Mouse (Mus musculus): ENCODE measurements around the gene Snx13. TPM values are rescaled to one million over a fixed set of nuclear protein-coding genes. Genes with fewer than 3 reads are reported as not detected.

Gene Snx13
- polyA plus RNA-seq, 1 experiment from 2014 or later, result 7.9 TPM

GRCm38 (mm10) chr12:35018679-35019237 is 28.2 kb upstream of the Snx13 start:
- no peak overlapping the region for H3K4me2 ChIP-seq
- H3K4me3 ChIP-seq (replicated peaks), result no peak overlapping the region
- H3K27ac ChIP-seq, result no peak overlapping the region
- no peak for DNase-seq
- no peak for ATAC-seq (ENCODE audit: low read depth)
- H3K4me1 ChIP-seq (replicated peaks), result no peaks in the 10 kb centered on the region
- no peaks in the 10 kb centered on the region for H3K9me3 ChIP-seq (replicated peaks)
- WGBS (ENCODE audit: insufficient replicate concordance), result 35% methylated on average over 9 of the region's 9 CpGs
- H3K27me3 ChIP-seq, result no peaks in the 10 kb centered on the region
- H3K9ac ChIP-seq, result no peak overlapping the region
- H3K36me3 ChIP-seq, result no peaks in the 10 kb centered on the region

GRCm38 (mm10) chr12:35021285-35021684 is 25.7 kb upstream of the Snx13 start:
- H3K4me1 ChIP-seq (replicated peaks), result no peaks in the 10 kb centered on the region
- H3K4me3 ChIP-seq (replicated peaks), result no peak overlapping the region
- no peak for ATAC-seq (ENCODE audit: low read depth)
- H3K36me3 ChIP-seq, result no peaks in the 10 kb centered on the region
- 58% methylated on average over 9 of the region's 9 CpGs for WGBS (ENCODE audit: insufficient replicate concordance)
- H3K27me3 ChIP-seq, result no peaks in the 10 kb centered on the region
- no peaks in the 10 kb centered on the region for H3K9me3 ChIP-seq (replicated peaks)
- H3K4me2 ChIP-seq, result no peak overlapping the region
- no peak overlapping the region for H3K27ac ChIP-seq
- no peak overlapping the region for H3K9ac ChIP-seq
- DNase-seq, result no peak

DNA sequence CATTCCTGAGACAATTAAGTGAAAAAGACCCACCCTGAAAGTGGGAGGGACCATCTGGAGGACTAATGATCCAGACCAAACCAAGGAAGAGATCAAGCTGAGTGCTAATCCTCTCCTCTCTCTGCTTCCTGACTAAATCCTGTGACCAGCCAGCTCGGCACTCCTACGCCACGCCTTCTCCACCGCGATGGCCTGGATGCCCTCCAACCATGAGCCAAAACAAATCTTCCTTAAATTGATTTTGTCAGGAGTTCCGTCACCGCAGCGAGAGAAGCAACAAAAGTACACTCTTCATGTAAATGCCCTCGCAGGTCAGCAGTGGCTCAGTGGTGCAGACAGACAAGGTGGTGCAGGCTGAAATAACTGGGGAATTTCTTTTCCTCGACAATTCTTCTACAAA is 24.9 kb upstream of the Snx13 start:
- Histone ChIP-seq H3K9ac (no peak overlapping the region), H3K4me1 (replicated peaks) (no peaks in the 10 kb centered on the region), H3K4me3 (replicated peaks) (no peak overlapping the region), H3K27me3 (no peaks in the 10 kb centered on the region), H3K4me2 (no peak overlapping the region), H3K27ac (no peak overlapping the region), H3K9me3 (replicated peaks) (no peaks in the 10 kb centered on the region), H3K36me3 (no peaks in the 10 kb centered on the region)
- DNase-seq, result no peak
- WGBS (ENCODE audit: insufficient replicate concordance), result 63% methylated on average over 10 of the region's 10 CpGs
- ATAC-seq (ENCODE audit: low read depth), result no peak

DNA sequence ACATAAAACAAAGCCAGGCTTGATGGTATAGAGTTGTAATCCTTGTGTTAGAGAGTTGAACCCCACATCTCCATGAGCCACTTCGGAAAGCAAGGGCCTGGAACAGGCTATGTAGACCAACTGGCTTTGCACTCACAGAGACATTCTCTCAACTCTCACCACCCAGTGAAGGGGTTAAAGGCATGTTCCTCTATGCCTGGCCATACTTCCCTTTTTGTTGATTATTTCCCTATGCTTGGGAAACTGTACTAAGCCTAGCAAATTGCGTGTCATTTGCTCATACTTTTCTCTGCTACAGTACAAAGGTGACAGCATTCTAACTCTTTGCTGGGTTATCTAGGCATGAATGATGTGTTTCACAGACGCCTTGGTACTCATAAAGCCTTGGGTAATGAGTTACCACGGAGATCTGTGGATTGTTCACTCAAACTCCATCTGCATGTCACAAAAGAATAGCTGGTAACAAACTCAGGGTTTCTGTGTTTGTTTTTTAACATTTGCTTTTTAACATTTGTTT is 21.0 kb upstream of the Snx13 start:
- H3K27ac ChIP-seq, result no peak overlapping the region
- 22% methylated on average over 4 of the region's 4 CpGs for WGBS (ENCODE audit: insufficient replicate concordance)

DNA sequence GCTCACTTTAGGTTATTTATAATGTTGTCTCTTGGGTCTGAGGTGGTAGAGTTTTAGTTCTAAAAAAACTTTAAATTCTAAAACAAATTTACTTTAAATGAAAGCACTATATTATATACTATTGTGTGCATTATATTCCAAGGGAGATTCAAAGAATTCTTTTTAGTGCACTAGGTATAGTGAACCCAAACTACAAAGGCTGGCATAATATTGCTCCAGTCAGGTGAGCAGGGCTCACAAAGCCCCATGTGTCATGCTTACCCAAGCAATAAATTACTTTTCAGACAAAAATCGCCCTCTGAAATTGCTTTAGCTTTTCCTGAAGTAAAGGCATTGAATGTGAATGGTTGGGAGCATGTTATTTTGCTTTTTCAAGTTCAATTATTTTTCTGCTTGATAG is 19.5 kb upstream of the Snx13 start:
- Histone ChIP-seq H3K4me2 (no peak overlapping the region), H3K36me3 (no peaks in the 10 kb centered on the region), H3K9ac (no peak overlapping the region), H3K4me3 (replicated peaks) (no peak overlapping the region), H3K9me3 (replicated peaks) (no peaks in the 10 kb centered on the region), H3K27me3 (no peaks in the 10 kb centered on the region), H3K27ac (no peak overlapping the region), H3K4me1 (replicated peaks) (no peaks in the 10 kb centered on the region)
- 42% methylated on average over 1 of the region's 1 CpGs for WGBS (ENCODE audit: insufficient replicate concordance)
- ATAC-seq (ENCODE audit: low read depth) (no peak), DNase-seq (no peak)

More for the DNA sequence above, 21.0 kb upstream of the Snx13 start:
- DNase-seq (no peak), ATAC-seq (ENCODE audit: low read depth) (no peak)
- Histone ChIP-seq H3K36me3 (no peaks in the 10 kb centered on the region), H3K9ac (no peak overlapping the region), H3K9me3 (replicated peaks) (no peaks in the 10 kb centered on the region), H3K4me1 (replicated peaks) (no peaks in the 10 kb centered on the region), H3K4me3 (replicated peaks) (no peak overlapping the region), H3K4me2 (no peak overlapping the region), H3K27me3 (no peaks in the 10 kb centered on the region)

DNA sequence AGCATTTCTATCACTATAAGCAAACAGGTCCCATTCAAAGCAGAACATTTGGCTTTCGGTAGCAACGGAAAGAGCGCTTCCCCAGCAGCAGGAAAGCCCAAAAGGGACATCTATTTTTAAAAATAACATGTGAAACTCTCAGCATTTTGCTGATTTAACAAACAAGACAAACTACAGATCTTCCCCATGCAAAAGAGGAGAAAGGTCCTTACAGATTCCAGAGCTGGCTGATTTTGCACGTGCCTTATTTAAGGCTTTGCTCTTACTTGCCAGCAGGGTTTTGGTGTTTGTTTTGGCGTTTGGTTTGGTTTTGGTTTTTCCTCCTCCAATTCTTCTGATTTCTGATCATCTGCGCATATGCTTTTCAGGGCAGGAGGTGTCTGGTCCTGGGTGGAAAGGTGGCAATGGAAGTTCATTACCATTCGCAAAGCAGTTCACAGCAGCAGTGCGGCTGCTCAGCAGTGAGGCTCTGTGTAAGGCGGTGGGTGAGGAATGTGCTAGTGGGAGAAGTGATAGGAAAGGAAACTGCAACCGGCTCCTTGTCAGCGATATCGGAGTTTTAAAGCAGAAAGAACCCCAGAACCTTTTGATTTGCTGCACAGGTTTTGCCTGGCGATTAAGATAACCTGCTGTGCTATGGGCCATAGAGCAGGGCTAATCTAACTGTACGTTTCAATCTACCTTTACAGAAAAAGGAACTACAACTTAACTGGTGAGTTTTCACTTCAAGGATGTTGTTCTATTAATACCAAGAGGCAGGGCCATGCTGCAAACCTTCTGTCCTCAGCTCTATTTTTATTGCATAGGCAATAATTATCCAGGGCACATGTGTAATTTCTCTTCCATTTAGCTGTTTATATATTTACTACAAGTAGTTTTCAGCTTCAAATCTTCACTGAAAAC is 8.1 kb upstream of the Snx13 start:
- peak; percentile 54; the same call in 1 of the 2 replicates for ATAC-seq (ENCODE audit: low read depth)
- H3K9ac ChIP-seq, result peak overlapping the region; percentile 17; the same call in 1 of the 2 replicates
- peak overlapping the region; percentile 41 for H3K4me2 ChIP-seq
- no peaks in the 10 kb centered on the region for H3K36me3 ChIP-seq
- H3K4me1 ChIP-seq (replicated peaks), result no peaks in the 10 kb centered on the region; the same call in 1 of the 2 replicates
- peak overlapping the region; percentile 4; the same call in 1 of the 2 replicates for H3K27ac ChIP-seq
- H3K4me3 ChIP-seq (replicated peaks), result peak overlapping the region; percentile 9
- no peaks in the 10 kb centered on the region for H3K9me3 ChIP-seq (replicated peaks)
- H3K27me3 ChIP-seq, result no peaks in the 10 kb centered on the region
- WGBS (ENCODE audit: insufficient replicate concordance), result 8% methylated on average over 14 of the region's 14 CpGs
- DNase-seq, result peak; percentile 8

GRCm38 (mm10) chr12:35039571-35039936 is 7.4 kb upstream of the Snx13 start:
- no peak overlapping the region for H3K4me2 ChIP-seq
- H3K36me3 ChIP-seq, result no peaks in the 10 kb centered on the region
- DNase-seq (no peak), ATAC-seq (ENCODE audit: low read depth) (no peak)
- no peaks in the 10 kb centered on the region; the same call in 1 of the 2 replicates for H3K4me1 ChIP-seq (replicated peaks)
- H3K9me3 ChIP-seq (replicated peaks), result no peaks in the 10 kb centered on the region
- H3K27me3 ChIP-seq, result no peaks in the 10 kb centered on the region
- H3K9ac ChIP-seq, result no peak overlapping the region
- WGBS (ENCODE audit: insufficient replicate concordance), result 57% methylated on average over 5 of the region's 5 CpGs
- no peak overlapping the region for H3K4me3 ChIP-seq (replicated peaks)
- no peak overlapping the region for H3K27ac ChIP-seq

DNA sequence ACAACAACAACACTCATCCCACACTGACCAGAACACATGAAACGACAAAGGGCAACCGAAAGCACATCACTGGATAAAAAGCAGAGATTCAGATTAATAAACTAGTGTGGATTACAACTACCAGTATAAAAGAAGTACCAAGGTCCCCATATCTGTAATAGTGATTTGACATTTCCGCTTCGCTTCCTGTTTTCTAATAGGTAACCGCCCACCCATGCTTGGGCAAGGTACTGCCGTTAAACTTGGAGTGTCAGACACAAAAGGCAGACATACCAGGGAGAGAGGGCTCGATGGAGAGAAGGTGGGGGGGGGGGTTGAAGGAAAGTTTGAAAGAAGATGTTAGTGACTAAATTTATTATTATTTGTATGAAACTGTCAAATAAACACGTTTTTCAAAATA is 5.0 kb upstream of the Snx13 start:
- ATAC-seq (ENCODE audit: low read depth), result no peak
- 55% methylated on average over 8 of the region's 8 CpGs for WGBS (ENCODE audit: insufficient replicate concordance)
- no peak for DNase-seq

GRCm38 (mm10) chr12:35046310-35046998 is 532 bp upstream of the Snx13 start:
- DNase-seq (peak; percentile 48), ATAC-seq (ENCODE audit: low read depth) (peak; percentile 74)
- WGBS (ENCODE audit: insufficient replicate concordance), result under 1% methylated on average over 36 of the region's 36 CpGs
- Histone ChIP-seq H3K4me3 (replicated peaks) (peak overlapping the region; percentile 91), H3K9ac (peak overlapping the region; percentile 88), H3K36me3 (no peaks in the 10 kb centered on the region), H3K27ac (peak overlapping the region; percentile 94), H3K4me2 (peak overlapping the region; percentile 89), H3K9me3 (replicated peaks) (no peaks in the 10 kb centered on the region), H3K27me3 (no peaks in the 10 kb centered on the region), H3K4me1 (replicated peaks) (peaks cover 27% of the 10 kb centered on the region)

More for the DNA sequence above, 5.0 kb upstream of the Snx13 start:
- Histone ChIP-seq H3K4me2 (no peak overlapping the region), H3K27me3 (no peaks in the 10 kb centered on the region), H3K9me3 (replicated peaks) (no peaks in the 10 kb centered on the region), H3K27ac (no peak overlapping the region), H3K4me3 (replicated peaks) (no peak overlapping the region), H3K9ac (no peak overlapping the region), H3K4me1 (replicated peaks) (peaks cover 2% of the 10 kb centered on the region; the same call in 1 of the 2 replicates), H3K36me3 (no peaks in the 10 kb centered on the region)

DNA sequence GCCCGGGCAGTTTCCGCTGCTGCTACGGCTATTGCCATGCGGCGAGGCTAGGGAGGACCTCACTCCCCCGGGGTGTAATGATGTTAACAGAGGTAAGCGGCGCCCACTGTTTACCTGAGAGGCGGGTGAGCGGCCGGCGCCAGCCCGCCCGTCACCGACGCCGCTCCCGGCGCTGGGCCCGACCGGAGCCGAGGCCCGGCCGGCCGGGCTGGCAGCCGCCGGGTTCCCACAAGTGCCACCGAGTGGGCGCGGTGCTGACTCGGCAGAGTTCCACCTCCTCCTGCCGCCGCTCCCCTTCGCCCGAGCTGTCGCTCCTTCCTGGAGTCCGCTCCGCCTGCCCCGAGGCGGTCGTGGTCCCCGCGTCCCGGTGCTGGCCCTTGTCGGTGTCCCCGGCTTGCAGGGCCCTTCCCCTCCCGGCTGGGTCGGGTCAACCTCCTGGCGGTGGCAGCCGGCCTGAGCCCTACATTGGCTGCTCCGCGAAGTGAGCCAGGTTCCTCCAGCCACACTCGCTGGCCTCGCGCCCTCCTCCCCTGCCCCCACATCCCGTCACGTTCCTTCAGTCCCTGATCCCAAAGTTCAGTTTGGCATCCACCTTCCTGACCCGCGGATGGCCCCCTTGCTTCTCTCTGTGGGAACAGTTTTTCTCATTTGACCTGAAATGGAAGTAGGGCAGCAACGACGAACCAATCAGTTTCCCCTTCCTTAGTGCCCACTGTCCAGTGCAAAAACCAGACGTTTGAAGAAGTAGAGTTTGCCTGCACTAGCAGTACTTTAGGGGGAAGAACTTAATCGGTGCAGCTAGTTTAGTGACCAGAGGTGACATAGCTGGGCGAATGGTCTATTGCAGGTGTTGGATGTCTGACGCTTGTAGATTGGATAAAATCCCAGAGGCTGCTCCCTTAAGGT is 587 bp downstream of the Snx13 start:
- no peaks in the 10 kb centered on the region for H3K36me3 ChIP-seq
- DNase-seq, result peak; percentile 59
- peak; percentile 77 for ATAC-seq (ENCODE audit: low read depth)
- peaks cover 29% of the 10 kb centered on the region for H3K4me1 ChIP-seq (replicated peaks)
- peak overlapping the region; percentile 89 for H3K4me2 ChIP-seq
- no peaks in the 10 kb centered on the region for H3K27me3 ChIP-seq
- H3K4me3 ChIP-seq (replicated peaks), result peak overlapping the region; percentile 91
- peak overlapping the region; percentile 94 for H3K27ac ChIP-seq
- WGBS (ENCODE audit: insufficient replicate concordance), result under 1% methylated on average over 58 of the region's 65 CpGs
- H3K9ac ChIP-seq, result peak overlapping the region; percentile 88
- H3K9me3 ChIP-seq (replicated peaks), result no peaks in the 10 kb centered on the region
